Mouse (Mus musculus): Measurements from ENCODE around the gene Rptor. TPM values are rescaled to one million over a fixed set of nuclear protein-coding genes. Genes with fewer than 3 reads are reported as not detected.

Gene Rptor
- polyA plus RNA-seq, 1 experiment from 2014 or later = 12.7 TPM

DNA sequence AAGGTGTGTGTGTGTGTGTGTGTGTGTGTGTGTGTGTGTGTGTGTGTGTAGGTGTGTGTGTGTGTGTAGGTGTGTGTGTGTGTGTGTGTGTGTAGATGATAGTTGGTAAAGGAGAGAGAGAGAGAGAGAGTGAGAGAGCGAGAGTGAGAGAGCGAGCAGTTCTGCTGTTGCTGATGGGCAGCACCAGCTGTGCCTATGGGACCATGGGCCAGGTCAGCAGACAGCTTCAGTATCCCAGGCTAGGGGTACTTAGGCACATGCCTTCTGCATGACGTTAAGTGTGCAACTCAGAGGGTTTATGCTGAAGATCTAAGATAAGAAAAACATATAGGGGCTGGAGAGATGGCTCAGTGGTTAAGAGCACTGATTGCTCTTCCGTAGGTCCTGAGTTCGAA lies 62.6 kb downstream of the Rptor start:
- Histone ChIP-seq H3K27me3 (ENCODE audit: control insufficient read depth, insufficient read depth, low read length) (no peaks in the 10 kb centered on the region), H3K4me1 (ENCODE audit: control insufficient read depth, insufficient read depth, low read length) (peaks cover 9% of the 10 kb centered on the region; the same call in 1 of the 2 replicates)
- 84% methylated on average over 5 of the region's 5 CpGs for WGBS

DNA sequence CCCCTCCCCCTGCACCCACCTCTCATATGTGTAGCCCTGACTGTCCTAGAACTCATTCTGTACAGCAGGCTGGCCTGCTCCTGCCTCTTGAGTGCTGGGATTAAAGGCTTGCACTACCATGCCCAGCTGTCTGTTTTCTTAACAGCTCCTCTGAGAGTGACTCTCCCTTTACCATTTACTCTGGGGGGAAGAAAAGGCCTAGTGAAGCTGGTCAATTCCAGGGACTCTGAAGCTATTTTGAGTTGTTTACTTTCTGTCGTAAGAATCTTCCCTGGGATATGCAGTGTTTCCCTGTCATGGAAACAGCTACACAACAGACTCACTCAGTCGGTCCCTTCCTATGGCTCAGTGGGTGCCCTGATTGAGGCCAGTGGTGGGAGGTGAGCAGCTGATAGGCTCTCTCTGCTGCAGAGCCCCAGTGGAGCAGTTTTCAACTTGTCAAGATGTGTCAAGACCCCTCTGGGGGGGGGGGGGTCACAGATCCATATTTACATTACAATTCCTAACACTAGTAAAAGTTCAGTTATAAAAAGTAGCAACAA lies 63.9 kb downstream of the Rptor start:
- no peak for ATAC-seq (ENCODE audit: insufficient number of reproducible peaks, insufficient read depth, low FRiP score, low read depth)
- Histone ChIP-seq H3K4me1 (ENCODE audit: control insufficient read depth, insufficient read depth, low read length) (peaks cover 9% of the 10 kb centered on the region; the same call in 1 of the 2 replicates), H3K27ac (ENCODE audit: low read length) (no peak overlapping the region), H3K36me3 (ENCODE audit: control insufficient read depth, insufficient read depth, low read length) (no peaks in the 10 kb centered on the region), H3K9me3 (ENCODE audit: control insufficient read depth, low read depth, low read length) (no peaks in the 10 kb centered on the region), H3K9ac (replicated peaks; ENCODE audit: low read depth, low read length) (no peak overlapping the region), H3K4me3 (ENCODE audit: low read depth, low read length) (no peak overlapping the region), H3K27me3 (ENCODE audit: control insufficient read depth, insufficient read depth, low read length) (no peaks in the 10 kb centered on the region), H3K4me2 (replicated peaks; ENCODE audit: low read depth, low read length) (no peak overlapping the region)
- 21% methylated on average over 2 of the region's 2 CpGs for WGBS

More for the DNA sequence above, 62.6 kb downstream of the Rptor start:
- no peak overlapping the region for H3K9ac ChIP-seq (replicated peaks; ENCODE audit: low read depth, low read length)
- H3K36me3 ChIP-seq (ENCODE audit: control insufficient read depth, insufficient read depth, low read length) = no peaks in the 10 kb centered on the region
- H3K4me3 ChIP-seq (ENCODE audit: low read depth, low read length) = no peak overlapping the region
- H3K9me3 ChIP-seq (ENCODE audit: control insufficient read depth, low read depth, low read length) = no peaks in the 10 kb centered on the region
- no peak for ATAC-seq (ENCODE audit: insufficient number of reproducible peaks, insufficient read depth, low FRiP score, low read depth)
- H3K27ac ChIP-seq (ENCODE audit: low read length) = no peak overlapping the region
- no peak overlapping the region for H3K4me2 ChIP-seq (replicated peaks; ENCODE audit: low read depth, low read length)

DNA sequence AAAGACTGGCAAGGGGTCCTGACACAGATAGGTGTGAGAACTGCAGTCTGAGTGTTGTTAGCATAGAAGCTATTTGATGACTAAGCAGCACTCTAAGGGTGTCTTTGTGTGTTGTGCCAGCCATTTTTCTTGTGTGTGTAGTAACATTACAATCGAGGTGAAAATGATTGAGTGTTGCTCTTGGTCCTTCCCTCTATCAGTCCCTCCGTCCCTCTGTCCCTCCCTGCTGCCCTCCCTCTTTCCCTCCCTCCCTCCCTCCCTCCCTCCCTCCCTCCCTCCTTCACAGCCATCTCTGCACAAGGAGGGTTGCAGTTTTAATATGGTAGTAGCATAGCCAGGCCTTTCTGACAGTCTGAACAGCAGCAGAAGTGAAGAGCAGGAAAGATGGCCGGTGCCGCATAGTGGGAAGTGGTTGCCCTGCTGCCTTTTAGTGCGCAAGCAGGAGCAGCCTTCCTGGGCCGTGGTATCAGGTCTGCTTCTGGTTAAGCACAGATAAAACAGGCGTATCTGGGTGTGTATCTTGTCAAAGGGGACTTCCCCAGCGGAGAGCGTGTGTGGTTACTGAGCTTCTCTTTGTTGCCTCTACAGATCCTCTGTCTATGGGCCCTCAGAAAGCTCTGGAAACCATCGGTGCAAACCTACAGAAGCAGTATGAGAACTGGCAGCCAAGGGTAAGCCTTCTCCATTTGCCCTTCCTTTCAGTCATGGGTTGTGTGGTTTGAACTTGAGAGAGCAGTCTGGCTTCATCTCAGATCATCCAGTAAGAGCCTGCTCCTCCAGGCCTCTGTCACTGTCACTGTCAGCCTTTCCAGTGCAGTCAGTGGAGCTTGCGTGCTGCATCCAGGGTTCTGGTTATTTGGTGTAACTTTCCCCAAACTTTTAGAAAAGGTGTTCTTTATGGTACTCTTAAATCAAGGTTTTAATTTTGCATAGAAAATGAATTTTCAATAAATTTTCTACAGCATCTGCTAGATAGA lies 68.3 kb downstream of the Rptor start:
- no peak overlapping the region for H3K9ac ChIP-seq (replicated peaks; ENCODE audit: low read depth, low read length)
- no peaks in the 10 kb centered on the region for H3K36me3 ChIP-seq (ENCODE audit: control insufficient read depth, insufficient read depth, low read length)
- WGBS = 63% methylated on average over 11 of the region's 11 CpGs
- H3K27ac ChIP-seq (ENCODE audit: low read length) = no peak overlapping the region
- H3K27me3 ChIP-seq (ENCODE audit: control insufficient read depth, insufficient read depth, low read length) = no peaks in the 10 kb centered on the region
- H3K4me1 ChIP-seq (ENCODE audit: control insufficient read depth, insufficient read depth, low read length) = peaks cover 12% of the 10 kb centered on the region; the same call in 1 of the 2 replicates
- no peaks in the 10 kb centered on the region for H3K9me3 ChIP-seq (ENCODE audit: control insufficient read depth, low read depth, low read length)
- no peak overlapping the region for H3K4me3 ChIP-seq (ENCODE audit: low read depth, low read length)
- H3K4me2 ChIP-seq (replicated peaks; ENCODE audit: low read depth, low read length) = no peak overlapping the region
- ATAC-seq (ENCODE audit: insufficient number of reproducible peaks, insufficient read depth, low FRiP score, low read depth) = no peak; the same call in 1 of the 2 replicates

DNA sequence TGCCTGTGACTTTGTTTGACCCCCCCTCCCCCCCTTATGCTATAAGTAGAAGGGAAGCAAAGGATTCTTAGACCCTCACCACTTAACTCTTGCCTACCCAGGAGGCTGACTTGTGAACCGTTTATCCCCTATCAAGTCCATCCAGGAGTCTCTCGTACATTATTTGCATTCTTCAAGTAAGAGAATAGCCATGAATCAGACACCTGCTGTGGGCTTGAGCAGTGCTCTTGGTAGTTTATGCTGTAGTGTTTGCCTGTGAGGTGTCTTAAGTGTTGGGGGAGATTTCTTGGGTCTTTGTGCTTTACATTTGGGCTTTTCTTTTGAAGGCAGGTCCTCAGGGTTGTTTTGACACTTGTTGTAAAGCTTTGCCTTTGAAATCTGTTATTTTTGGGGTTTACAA lies 69.3 kb downstream of the Rptor start:
- Histone ChIP-seq H3K9ac (replicated peaks; ENCODE audit: low read depth, low read length) (no peak overlapping the region), H3K4me1 (ENCODE audit: control insufficient read depth, insufficient read depth, low read length) (peaks cover 3% of the 10 kb centered on the region; the same call in 1 of the 2 replicates), H3K4me2 (replicated peaks; ENCODE audit: low read depth, low read length) (no peak overlapping the region), H3K9me3 (ENCODE audit: control insufficient read depth, low read depth, low read length) (no peaks in the 10 kb centered on the region), H3K4me3 (ENCODE audit: low read depth, low read length) (no peak overlapping the region), H3K27ac (ENCODE audit: low read length) (no peak overlapping the region), H3K27me3 (ENCODE audit: control insufficient read depth, insufficient read depth, low read length) (no peaks in the 10 kb centered on the region), H3K36me3 (ENCODE audit: control insufficient read depth, insufficient read depth, low read length) (no peaks in the 10 kb centered on the region)
- ATAC-seq (ENCODE audit: insufficient number of reproducible peaks, insufficient read depth, low FRiP score, low read depth) = no peak
- 54% methylated on average over 2 of the region's 2 CpGs for WGBS

DNA sequence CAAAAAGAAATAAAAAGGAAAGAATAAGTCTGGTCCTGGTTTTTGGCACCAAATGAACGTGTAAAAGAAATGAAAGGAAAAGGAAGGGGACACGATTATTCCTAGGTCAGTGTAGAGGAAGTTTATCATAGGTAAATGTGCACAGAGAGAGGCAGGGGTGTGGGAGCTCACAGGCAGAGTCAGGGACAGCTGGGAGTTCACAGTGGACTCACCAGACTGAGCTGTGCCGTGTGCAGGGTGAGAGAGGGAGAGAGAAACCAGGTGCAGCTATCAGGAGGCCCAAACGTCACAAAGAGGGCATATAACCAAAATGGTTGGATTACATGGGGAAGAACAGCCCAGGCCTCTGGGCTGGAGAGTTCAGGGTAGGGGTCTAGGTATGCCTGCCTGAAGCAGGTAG lies 70.1 kb downstream of the Rptor start:
- H3K27ac ChIP-seq (ENCODE audit: low read length) = no peak overlapping the region
- no peaks in the 10 kb centered on the region for H3K27me3 ChIP-seq (ENCODE audit: control insufficient read depth, insufficient read depth, low read length)
- ATAC-seq (ENCODE audit: insufficient number of reproducible peaks, insufficient read depth, low FRiP score, low read depth) = no peak
- H3K9ac ChIP-seq (replicated peaks; ENCODE audit: low read depth, low read length) = no peak overlapping the region
- no peak overlapping the region for H3K4me3 ChIP-seq (ENCODE audit: low read depth, low read length)
- no peaks in the 10 kb centered on the region for H3K9me3 ChIP-seq (ENCODE audit: control insufficient read depth, low read depth, low read length)
- H3K4me2 ChIP-seq (replicated peaks; ENCODE audit: low read depth, low read length) = no peak overlapping the region
- H3K36me3 ChIP-seq (ENCODE audit: control insufficient read depth, insufficient read depth, low read length) = no peaks in the 10 kb centered on the region
- 41% methylated on average over 4 of the region's 4 CpGs for WGBS
- peaks cover 3% of the 10 kb centered on the region for H3K4me1 ChIP-seq (ENCODE audit: control insufficient read depth, insufficient read depth, low read length)

DNA sequence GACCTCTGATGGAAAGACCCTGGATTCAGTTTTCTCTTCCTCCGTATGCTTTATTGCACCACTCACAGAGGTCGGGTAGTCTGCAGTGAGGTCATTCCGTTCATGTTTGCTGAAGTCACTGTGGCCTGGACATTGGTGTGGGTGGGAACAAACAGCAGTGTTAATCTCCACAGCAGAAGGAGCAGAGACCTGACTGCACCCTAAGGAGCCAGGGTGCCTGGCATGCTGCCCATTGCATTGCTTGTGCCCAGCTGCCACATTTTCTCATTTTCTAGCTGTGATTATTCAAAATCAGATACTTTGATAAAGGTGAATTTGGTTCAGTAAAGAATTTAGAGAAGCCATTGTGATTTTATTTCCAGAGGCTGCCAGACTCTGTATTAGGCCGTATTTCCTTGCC lies 72.1 kb downstream of the Rptor start:
- no peak overlapping the region for H3K27ac ChIP-seq (ENCODE audit: low read length)
- no peak overlapping the region for H3K9ac ChIP-seq (replicated peaks; ENCODE audit: low read depth, low read length)
- H3K36me3 ChIP-seq (ENCODE audit: control insufficient read depth, insufficient read depth, low read length) = no peaks in the 10 kb centered on the region
- no peak overlapping the region for H3K4me3 ChIP-seq (ENCODE audit: low read depth, low read length)
- no peaks in the 10 kb centered on the region for H3K27me3 ChIP-seq (ENCODE audit: control insufficient read depth, insufficient read depth, low read length)
- ATAC-seq (ENCODE audit: insufficient number of reproducible peaks, insufficient read depth, low FRiP score, low read depth) = no peak
- no peak overlapping the region for H3K4me2 ChIP-seq (replicated peaks; ENCODE audit: low read depth, low read length)
- no peaks in the 10 kb centered on the region for H3K9me3 ChIP-seq (ENCODE audit: control insufficient read depth, low read depth, low read length)
- WGBS = 53% methylated on average over 4 of the region's 4 CpGs
- peaks cover 3% of the 10 kb centered on the region for H3K4me1 ChIP-seq (ENCODE audit: control insufficient read depth, insufficient read depth, low read length)

DNA sequence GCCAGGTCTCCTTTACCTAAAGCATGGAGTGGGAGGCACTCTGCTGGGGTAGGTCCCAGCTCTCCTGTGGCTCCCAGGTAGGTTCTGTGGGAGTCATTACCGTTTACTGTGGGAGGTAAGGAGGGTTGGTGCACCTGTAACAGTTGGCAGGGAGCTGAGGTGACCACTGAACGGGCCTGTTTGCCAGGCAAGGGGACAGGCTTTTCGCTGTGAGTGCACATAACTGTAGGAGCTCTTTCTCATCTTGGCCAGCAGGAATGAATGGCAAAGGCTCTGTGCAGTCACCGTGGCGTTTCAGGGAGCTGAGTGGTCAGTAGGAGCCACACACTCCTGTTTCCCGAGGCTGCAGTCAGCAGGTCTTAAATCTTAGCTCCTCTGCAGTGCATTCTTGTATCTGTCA lies 72.8 kb downstream of the Rptor start:
- Histone ChIP-seq H3K4me3 (ENCODE audit: low read depth, low read length) (no peak overlapping the region), H3K4me2 (replicated peaks; ENCODE audit: low read depth, low read length) (no peak overlapping the region), H3K36me3 (ENCODE audit: control insufficient read depth, insufficient read depth, low read length) (no peaks in the 10 kb centered on the region), H3K4me1 (ENCODE audit: control insufficient read depth, insufficient read depth, low read length) (peaks cover 3% of the 10 kb centered on the region), H3K27me3 (ENCODE audit: control insufficient read depth, insufficient read depth, low read length) (no peaks in the 10 kb centered on the region), H3K27ac (ENCODE audit: low read length) (no peak overlapping the region), H3K9me3 (ENCODE audit: control insufficient read depth, low read depth, low read length) (no peaks in the 10 kb centered on the region), H3K9ac (replicated peaks; ENCODE audit: low read depth, low read length) (no peak overlapping the region)
- 74% methylated on average over 6 of the region's 6 CpGs for whole genome bisulfite sequencing
- no peak for ATAC-seq (ENCODE audit: insufficient number of reproducible peaks, insufficient read depth, low FRiP score, low read depth)

DNA sequence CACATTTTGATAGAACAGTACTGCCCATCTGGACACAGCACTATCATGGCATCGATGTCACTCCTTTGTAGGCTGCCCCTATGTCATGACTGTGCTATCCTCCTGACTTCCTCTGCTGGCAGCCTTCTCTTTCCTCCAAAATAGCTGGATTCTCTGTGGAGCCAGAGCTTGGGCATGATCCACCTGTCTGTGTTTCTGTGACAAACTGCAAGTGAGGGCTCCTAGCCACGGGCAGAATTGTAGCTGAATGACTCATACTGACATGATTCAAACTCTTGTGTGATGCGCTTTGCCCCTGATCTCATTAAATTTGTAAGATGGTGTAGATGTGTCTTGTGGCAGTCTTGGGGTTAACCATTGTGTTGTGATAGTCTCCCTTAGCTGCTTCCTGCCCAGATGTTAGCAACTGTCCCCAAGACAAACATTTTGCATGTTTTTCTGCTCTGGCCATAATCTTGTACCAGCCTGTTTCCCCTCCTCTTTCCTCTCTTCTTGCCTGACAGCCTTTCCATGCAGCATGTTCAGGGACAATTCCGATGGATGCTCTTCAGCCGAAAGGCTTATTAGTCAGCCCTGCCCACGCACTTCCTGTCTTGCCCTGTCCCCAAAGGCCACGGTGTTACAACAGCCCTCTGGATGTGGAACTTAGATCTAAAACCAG lies 74.2 kb downstream of the Rptor start:
- no peaks in the 10 kb centered on the region for H3K9me3 ChIP-seq (ENCODE audit: control insufficient read depth, low read depth, low read length)
- H3K9ac ChIP-seq (replicated peaks; ENCODE audit: low read depth, low read length) = no peak overlapping the region
- H3K4me1 ChIP-seq (ENCODE audit: control insufficient read depth, insufficient read depth, low read length) = peaks cover 6% of the 10 kb centered on the region
- H3K36me3 ChIP-seq (ENCODE audit: control insufficient read depth, insufficient read depth, low read length) = no peaks in the 10 kb centered on the region
- no peak overlapping the region for H3K27ac ChIP-seq (ENCODE audit: low read length)
- 68% methylated on average over 7 of the region's 7 CpGs for WGBS
- H3K4me3 ChIP-seq (ENCODE audit: low read depth, low read length) = no peak overlapping the region
- H3K4me2 ChIP-seq (replicated peaks; ENCODE audit: low read depth, low read length) = no peak overlapping the region
- H3K27me3 ChIP-seq (ENCODE audit: control insufficient read depth, insufficient read depth, low read length) = no peaks in the 10 kb centered on the region
- ATAC-seq (ENCODE audit: insufficient number of reproducible peaks, insufficient read depth, low FRiP score, low read depth) = no peak
